Mouse (Mus musculus) spleen, adult 2 months (tissue): Measurements from ENCODE around the gene Pde6b.

ENCODE experiments used
- CTCF ChIP-seq: fragments of 200-500 bp; IDR thresholded peaks from 2 replicates; pipeline ENCODE4 v1.5.1; 2011; ENCODE audit warnings: mild to moderate bottlenecking, inconsistent platforms; ENCODE audit not compliant: insufficient read depth, insufficient read length, insufficient replicate concordance; ENCODE audit errors: extremely low read depth
- POLR2A ChIP-seq: fragments of 200-500 bp; IDR thresholded peaks from 2 replicates; pipeline ENCODE4 v1.6.1; 2011; ENCODE audit warnings: low read depth, low read length, inconsistent platforms

- TF ChIP-seq CTCF (no peak), POLR2A (0 out of 2 replicates have a peak, but pooled peaks have one; percentile 8)
Measured at GRCm38 (mm10) chr5:108461082-108462065, 73.2 kb downstream of the Pde6b start, which contains the start of gene Pcgf3.
